Comparison of ENCODE assay signal across 8 mouse cellular contexts in the genomic region with DNA sequence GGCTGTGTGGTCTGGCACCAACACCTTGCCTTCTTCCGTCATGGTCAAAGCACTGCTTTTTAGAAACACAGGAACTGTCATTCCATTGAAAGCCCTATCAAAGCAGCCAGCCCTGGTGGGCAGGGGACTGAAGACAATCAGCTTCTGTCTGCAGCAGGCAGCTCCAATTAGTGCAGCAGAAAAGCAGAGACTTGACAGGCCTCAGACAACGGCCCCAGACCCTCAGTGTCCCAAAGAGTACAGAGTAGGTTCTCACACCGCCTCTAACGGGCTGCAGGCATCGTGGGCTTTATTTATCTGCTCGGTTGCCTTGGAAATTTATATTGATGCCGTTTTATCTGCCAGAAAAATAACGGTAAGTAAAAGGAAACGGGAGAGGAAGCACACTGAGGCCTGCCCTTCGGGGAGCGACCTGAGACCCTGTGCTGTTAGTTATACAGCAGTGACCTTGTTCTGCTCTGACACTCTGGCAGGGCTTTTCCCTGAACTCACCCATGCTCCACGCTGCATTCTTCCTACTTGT. TPM values are rescaled to one million over a fixed set of nuclear protein-coding genes. Genes with fewer than 3 reads are reported as not detected.
DNase-seq lines count a peak whose midpoint lies in the region; ATAC-seq and TF ChIP-seq lines count a peak whose summit lies in the region.

No protein-coding gene starts in this region.

- no peak for TF ChIP-seq EP300 in liver, postnatal 0 days (IDR thresholded peaks at IDR 0.05; ENCODE audit: low read depth)

- no peaks in the 10 kb centered on the region for H3K27me3 ChIP-seq in liver, embryonic 11.5 days (replicated peaks; ENCODE audit: control insufficient read depth, insufficient read depth, low read length)
- no peaks in the 10 kb centered on the region for H3K27me3 ChIP-seq in liver, postnatal 0 days (ENCODE audit: insufficient read depth, low read length)
- H3K27me3 ChIP-seq in embryonic facial prominence, embryonic 12.5 days: no peaks in the 10 kb centered on the region
- H3K27me3 ChIP-seq in hindbrain, embryonic 14.5 days (ENCODE audit: control insufficient read depth, insufficient read depth, low read length): no peaks in the 10 kb centered on the region; the same call in 1 of the 2 replicates

- 0 out of 2 replicates have a peak overlapping the region, but pooled peaks have one; percentile 0 for H3K27ac ChIP-seq in liver, embryonic 11.5 days (ENCODE audit: low read depth, low read length)
- no peak overlapping the region for H3K27ac ChIP-seq in liver, postnatal 0 days (ENCODE audit: low read depth)
- H3K27ac ChIP-seq in embryonic facial prominence, embryonic 12.5 days: peak overlapping the region; percentile 76
- H3K27ac ChIP-seq in hindbrain, embryonic 14.5 days: peak overlapping the region; percentile 34; the same call in 1 of the 2 replicates

- 25% methylated on average over 12 of the region's 12 CpGs for WGBS in liver, embryonic 11.5 days
- WGBS in liver, postnatal 0 days (ENCODE audit: insufficient replicate concordance): 20% methylated on average over 12 of the region's 12 CpGs
- WGBS in embryonic facial prominence, embryonic 12.5 days: 16% methylated on average over 12 of the region's 12 CpGs
- WGBS in hindbrain, embryonic 14.5 days: 14% methylated on average over 12 of the region's 12 CpGs

- no peaks in the 10 kb centered on the region for H3K36me3 ChIP-seq in liver, embryonic 11.5 days (ENCODE audit: control insufficient read depth, insufficient read depth, low read length)
- H3K36me3 ChIP-seq in liver, postnatal 0 days (replicated peaks; ENCODE audit: insufficient read depth, low read length): no peaks in the 10 kb centered on the region
- no peaks in the 10 kb centered on the region for H3K36me3 ChIP-seq in embryonic facial prominence, embryonic 12.5 days
- H3K36me3 ChIP-seq in hindbrain, embryonic 14.5 days (replicated peaks; ENCODE audit: control insufficient read depth, insufficient read depth): no peaks in the 10 kb centered on the region

- no peak overlapping the region for H3K4me2 ChIP-seq in liver, embryonic 11.5 days
- H3K4me2 ChIP-seq in liver, postnatal 0 days (ENCODE audit: low read depth, low read length): no peak overlapping the region
- no peak overlapping the region for H3K4me2 ChIP-seq in embryonic facial prominence, embryonic 12.5 days (replicated peaks)
- H3K4me2 ChIP-seq in hindbrain, embryonic 14.5 days (replicated peaks): no peak overlapping the region; the same call in 1 of the 2 replicates

- ATAC-seq in liver, embryonic 11.5 days (replicated peaks; ENCODE audit: low FRiP score): no peak; the same call in 1 of the 2 replicates
- ATAC-seq in liver, postnatal 0 days: no peak
- ATAC-seq in embryonic facial prominence, embryonic 12.5 days (ENCODE audit: insufficient number of reproducible peaks, insufficient read depth, low FRiP score, low TSS enrichment): no peak
- peak; percentile 83; the same call in 1 of the 2 replicates for ATAC-seq in hindbrain, embryonic 14.5 days (ENCODE audit: low FRiP score)

- 0 out of 2 replicates have a peak overlapping the region, but pooled peaks have one; percentile 10 for H3K9ac ChIP-seq in liver, embryonic 11.5 days (ENCODE audit: low read depth, low read length)
- H3K9ac ChIP-seq in liver, postnatal 0 days (replicated peaks): no peak overlapping the region
- H3K9ac ChIP-seq in embryonic facial prominence, embryonic 12.5 days: no peak overlapping the region
- no peak overlapping the region for H3K9ac ChIP-seq in hindbrain, embryonic 14.5 days

- H3K4me3 ChIP-seq in liver, embryonic 11.5 days (ENCODE audit: low read depth, low read length): no peak overlapping the region
- no peak overlapping the region for H3K4me3 ChIP-seq in liver, postnatal 0 days (ENCODE audit: low read depth, low read length)
- no peak overlapping the region for H3K4me3 ChIP-seq in embryonic facial prominence, embryonic 12.5 days
- no peak overlapping the region for H3K4me3 ChIP-seq in hindbrain, embryonic 14.5 days (replicated peaks; ENCODE audit: low read length)

- TF ChIP-seq CTCF in liver, postnatal 0 days (IDR thresholded peaks at IDR 0.05; ENCODE audit: low read depth): no peak

- DNase-seq in liver, embryonic 11.5 days (ENCODE audit: low spot score): no peak
- DNase-seq in liver, postnatal 0 days: no peak
- peak; percentile 49 for DNase-seq in hindbrain, embryonic 14.5 days (ENCODE audit: low spot score)
- peak; percentile 46 for DNase-seq in naive thymus-derived CD4-positive, alpha-beta T cell, adult 2 months (ENCODE audit: low read depth)
- DNase-seq in kidney, postnatal 36 days: no peak
- no peak for DNase-seq in spleen, postnatal 4 days (ENCODE audit: low spot score in 2 of 2)
- no peak for DNase-seq in frontal cortex, adult 2 months (ENCODE audit: extremely low spot score in 1 of 2, low spot score in 1 of 2)

- H3K4me1 ChIP-seq in liver, embryonic 11.5 days (replicated peaks; ENCODE audit: control insufficient read depth, insufficient read depth, low read length): peaks cover 11% of the 10 kb centered on the region
- H3K4me1 ChIP-seq in liver, postnatal 0 days (ENCODE audit: insufficient read depth): no peaks in the 10 kb centered on the region; the same call in 1 of the 2 replicates
- peaks cover 20% of the 10 kb centered on the region for H3K4me1 ChIP-seq in embryonic facial prominence, embryonic 12.5 days
- peaks cover 12% of the 10 kb centered on the region for H3K4me1 ChIP-seq in hindbrain, embryonic 14.5 days (replicated peaks; ENCODE audit: control insufficient read depth, insufficient read depth, low read length)

- no peaks in the 10 kb centered on the region for H3K9me3 ChIP-seq in liver, embryonic 11.5 days (ENCODE audit: control insufficient read depth, low read length)
- no peaks in the 10 kb centered on the region for H3K9me3 ChIP-seq in liver, postnatal 0 days (ENCODE audit: low read length)
- no peaks in the 10 kb centered on the region for H3K9me3 ChIP-seq in embryonic facial prominence, embryonic 12.5 days
- H3K9me3 ChIP-seq in hindbrain, embryonic 14.5 days (ENCODE audit: control insufficient read depth, low read length): no peaks in the 10 kb centered on the region

RNA-seq across cellular contexts. Expression of gene Lrrc1, which starts 48.1 kb away (rescaled TPM):
- 5.6 and 5.8 TPM in 2 replicates for polyA plus RNA-seq in liver, embryonic 11.5 days (2014; fragmentation: Nextera tagmentation; extraction: Ambion mirVana)
- 1.2 and 1.5 TPM in 2 replicates for polyA plus RNA-seq in liver, postnatal 0 days (2015; fragmentation: Nextera tagmentation; extraction: Ambion mirVana)
- 15.2 and 16.0 TPM in 2 replicates for polyA plus RNA-seq in embryonic facial prominence, embryonic 12.5 days (2016; fragmentation: Nextera tagmentation; extraction: Ambion mirVana)
- 6.4 and 7.0 TPM in 2 replicates for polyA plus RNA-seq in hindbrain, embryonic 14.5 days (2014; fragmentation: Nextera tagmentation; extraction: Ambion mirVana)
- polyA plus RNA-seq in frontal cortex, adult 2 months (2012; rRNA removed): 20.0 and 20.6 TPM in 2 replicates

Comparison
In these comparisons a context has a peak if more than half of its experiments do, and no peak if none do; other contexts are left out.
1. DNase-seq: peak in hindbrain, embryonic 14.5 days (single experiment) and naive thymus-derived CD4-positive, alpha-beta T cell, adult 2 months (single experiment); none in liver, embryonic 11.5 days (single experiment), liver, postnatal 0 days (single experiment), kidney, postnatal 36 days (0 of 2), spleen, postnatal 4 days (0 of 2) and frontal cortex, adult 2 months (0 of 2).